Mouse (Mus musculus) fat pad, adult 2 months (tissue): ENCODE results near the gene Spc24.
"Not testable (repeated sequence)": the region's sequence is repeated elsewhere in the genome, so short reads cannot be mapped to it uniquely, and the experiment has no call there.

Experiments
- DNase-seq: peaks from one replicate; pipeline ENCODE4 v3.0.0-alpha.2; 2011; ENCODE audit warnings: low read depth, low spot score; ENCODE audit errors: extremely low read depth

Gene Spc24

GRCm38 (mm10) chr9:21784517-21785307, 24.6 kb upstream of the Spc24 start:
- DNase-seq, result no peak

- no peak for DNase-seq
Observed at GRCm38 (mm10) chr9:21781657-21782468, 21.8 kb upstream of the Spc24 start.

DNA sequence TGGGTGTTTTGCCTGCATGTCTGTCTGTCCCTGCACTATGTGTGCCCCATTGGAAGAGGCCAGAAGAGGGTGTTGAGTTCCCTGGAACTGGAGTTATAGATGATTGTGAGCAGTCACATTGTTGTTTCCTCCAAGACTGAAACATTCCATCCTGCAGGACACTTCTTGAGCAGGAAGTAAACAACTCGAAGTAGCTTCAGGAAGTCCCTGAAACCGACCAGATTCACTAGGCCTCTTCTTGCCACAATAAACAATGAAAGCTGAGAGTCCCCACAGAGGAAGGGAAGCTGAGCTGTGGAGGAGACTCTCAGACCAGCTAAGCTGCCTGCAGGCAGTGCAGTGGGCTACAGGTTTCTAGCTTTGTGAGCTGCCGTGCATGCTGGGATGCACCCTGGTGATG, 17.6 kb upstream of the Spc24 start:
- no peak for DNase-seq

DNA sequence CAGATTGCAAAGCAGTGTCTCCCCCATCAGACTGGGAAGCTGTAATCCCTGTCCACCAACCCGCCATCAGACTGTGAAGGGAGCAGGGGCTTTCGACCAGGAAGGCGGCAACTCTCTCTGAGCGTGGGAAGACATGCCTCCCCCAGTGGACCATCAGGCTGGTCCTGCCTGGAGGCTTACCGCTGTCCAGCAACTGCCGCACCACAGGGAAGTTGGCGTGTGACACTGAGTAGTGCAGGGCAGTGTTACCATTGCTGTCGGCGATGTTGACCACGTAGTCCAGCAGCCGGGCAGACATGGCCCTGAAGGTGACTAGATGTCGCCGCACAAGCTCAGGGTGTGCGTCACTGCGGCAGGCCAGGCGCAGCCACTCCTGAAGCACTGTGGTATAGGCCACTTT, 14.2 kb upstream of the Spc24 start:
- no peak for DNase-seq

GRCm38 (mm10) chr9:21773396-21773795, 13.3 kb upstream of the Spc24 start:
- not testable (repeated sequence) for DNase-seq

DNA sequence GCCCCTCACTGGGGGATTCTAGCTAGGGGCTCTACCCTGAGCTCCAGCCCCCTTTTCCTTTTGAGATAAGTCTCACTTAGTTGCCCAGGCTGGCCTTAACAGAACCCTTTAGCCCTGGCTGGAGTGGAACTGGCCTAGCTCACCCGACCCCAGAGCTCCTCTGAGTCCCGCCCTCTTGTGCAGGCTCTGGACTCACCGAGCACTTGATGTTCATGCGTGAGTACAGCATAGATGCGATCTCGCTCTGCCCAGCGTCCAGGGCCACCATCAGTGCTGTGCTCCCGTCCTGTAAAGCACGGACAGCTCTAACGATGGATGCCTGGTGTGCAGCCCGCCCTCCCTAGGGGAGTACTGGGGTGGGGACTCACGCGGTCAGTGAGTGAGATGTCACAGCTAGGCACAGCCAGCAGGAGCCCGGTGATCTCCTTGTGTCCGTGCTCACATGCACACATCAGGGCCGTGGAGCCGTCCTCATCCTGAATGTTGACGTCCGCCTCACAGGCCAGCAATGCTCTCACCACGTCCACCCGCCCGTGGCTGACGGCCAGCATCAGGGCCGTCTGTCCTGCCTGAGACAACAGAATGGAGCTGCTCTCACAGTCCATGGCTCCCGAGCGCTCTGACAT, 9.6 kb upstream of the Spc24 start:
- no peak for DNase-seq

GRCm38 (mm10) chr9:21768511-21769411, 8.7 kb upstream of the Spc24 start:
- no peak for DNase-seq

DNA sequence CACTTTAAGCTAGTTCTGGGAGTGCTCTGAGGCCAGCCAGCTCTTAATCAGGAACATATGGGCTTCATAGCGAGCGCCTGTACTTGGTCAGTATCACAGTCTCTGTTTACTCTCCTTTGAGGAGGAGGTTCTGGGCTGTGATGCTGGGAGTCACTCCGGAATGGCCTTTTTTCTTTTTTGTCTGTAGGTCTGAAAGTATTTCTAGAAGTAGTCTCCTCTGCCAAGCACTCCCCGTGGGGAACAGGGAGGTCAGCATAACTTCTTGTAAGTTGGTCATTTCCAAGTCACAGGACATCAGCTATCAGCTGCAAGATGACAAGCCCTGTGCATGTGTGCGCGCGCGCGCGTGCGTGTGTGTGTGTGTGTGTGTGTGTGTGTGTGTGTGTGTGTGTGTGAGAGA, 7.8 kb upstream of the Spc24 start:
- DNase-seq, result no peak

GRCm38 (mm10) chr9:21764084-21764999, 4.2 kb upstream of the Spc24 start:
- no peak for DNase-seq

- DNase-seq, result no peak
Observed at GRCm38 (mm10) chr9:21762135-21762534, 2.0 kb upstream of the Spc24 start.

DNA sequence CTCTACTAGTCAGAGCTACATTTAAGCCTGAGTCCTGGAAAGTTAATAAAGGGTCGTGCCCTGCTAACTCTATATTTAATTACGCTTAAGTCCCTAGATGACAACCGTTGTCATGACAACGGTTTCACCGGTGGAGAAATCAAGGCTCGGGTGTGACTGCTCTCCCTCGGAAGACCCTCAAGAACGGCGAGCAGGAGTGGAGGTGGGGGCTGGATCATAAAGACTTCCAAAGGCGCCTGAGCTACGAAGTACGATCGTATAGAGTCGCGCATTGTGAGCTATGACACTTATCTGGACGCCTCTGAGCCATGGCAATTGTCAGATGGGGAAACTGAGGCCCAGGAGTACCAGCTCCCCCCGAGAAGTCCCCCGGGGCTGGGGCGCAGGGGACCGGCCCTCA, 385 bp downstream of the Spc24 start:
- no peak for DNase-seq

DNA sequence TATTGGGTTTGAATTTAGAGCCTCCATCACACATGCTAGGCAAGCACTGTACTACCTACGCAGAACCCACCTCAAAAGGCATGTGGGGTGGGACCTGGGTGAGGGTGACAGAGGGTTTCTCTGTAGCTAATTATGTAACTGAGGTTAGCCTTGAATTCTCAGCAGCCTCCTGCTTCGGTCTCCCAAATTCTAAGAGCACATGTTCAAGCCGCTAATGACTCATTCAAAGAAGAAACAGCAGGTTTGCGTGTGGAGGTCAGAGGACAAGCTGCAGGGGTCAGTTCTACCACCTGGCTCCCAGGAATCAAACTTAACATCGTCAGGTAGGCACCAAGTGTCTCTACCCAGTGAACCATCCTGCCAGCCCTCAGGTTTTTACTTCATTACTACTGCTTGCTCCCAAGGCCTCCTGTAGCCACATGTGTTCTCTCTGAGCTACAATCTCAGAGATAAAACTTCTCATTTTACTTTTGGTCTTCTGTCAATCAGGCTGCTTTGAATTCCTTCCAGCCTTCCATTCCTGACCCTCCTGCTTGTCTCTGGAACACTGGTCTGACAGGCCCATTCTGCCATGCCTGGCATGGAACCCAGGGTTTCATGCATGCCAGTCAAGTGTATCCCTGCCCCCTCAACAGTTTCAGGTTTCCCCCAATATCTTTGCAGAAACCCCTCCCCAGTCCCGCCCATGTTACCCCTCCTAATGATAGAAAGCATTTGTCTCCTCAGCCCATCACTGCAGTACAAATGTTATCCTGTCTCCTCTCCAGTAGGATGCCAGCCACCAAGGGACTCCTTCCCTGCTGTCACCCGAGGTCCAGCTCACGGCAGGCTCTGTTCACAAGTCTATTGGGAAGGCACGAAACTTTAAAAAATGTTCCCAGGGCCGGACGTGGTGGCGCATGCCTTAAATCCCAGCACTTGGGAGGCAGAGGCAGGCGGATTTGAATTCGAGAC, 1.2 kb downstream of the Spc24 start:
- DNase-seq, result no peak

DNA sequence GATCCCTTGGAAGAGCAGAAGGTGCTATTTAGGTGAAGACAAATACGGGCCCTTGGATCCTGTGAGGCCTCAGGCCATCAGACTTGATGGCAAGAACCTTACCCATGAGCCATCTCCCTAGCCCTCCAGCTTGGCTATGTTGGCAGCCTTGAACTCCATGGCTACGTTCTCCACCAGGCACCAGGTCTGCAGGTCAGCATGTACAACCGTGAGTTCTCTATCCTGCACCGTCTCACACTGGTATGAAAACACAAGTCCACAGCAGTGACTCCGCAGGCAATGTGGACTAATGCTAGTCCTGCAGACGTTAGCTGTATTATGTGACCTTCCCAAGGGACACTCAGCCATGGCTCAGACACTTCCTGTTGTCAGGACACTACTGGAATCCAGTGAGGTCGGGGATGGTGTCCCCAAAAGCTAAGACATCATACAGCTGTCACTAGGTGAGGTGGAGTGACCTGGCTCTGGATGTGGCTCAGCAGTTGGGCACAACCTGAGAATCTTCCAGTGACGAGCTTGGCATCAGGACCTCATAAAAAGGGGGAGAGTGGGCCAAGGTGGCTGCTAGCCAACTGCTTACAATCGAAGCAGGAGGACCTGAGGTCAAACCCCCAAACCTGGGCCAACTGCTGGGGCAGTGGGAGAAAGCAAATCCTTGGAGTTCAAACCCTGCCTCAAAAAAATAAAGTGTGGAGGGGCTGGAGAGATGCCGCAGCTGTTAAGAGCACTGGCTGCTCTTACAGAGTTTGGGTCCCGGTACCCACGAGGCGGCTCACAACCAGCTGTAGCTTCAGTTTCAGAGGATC, 5.4 kb downstream of the Spc24 start:
- no peak for DNase-seq

GRCm38 (mm10) chr9:21754003-21754402, 6.1 kb downstream of the Spc24 start:
- DNase-seq, result no peak

DNA sequence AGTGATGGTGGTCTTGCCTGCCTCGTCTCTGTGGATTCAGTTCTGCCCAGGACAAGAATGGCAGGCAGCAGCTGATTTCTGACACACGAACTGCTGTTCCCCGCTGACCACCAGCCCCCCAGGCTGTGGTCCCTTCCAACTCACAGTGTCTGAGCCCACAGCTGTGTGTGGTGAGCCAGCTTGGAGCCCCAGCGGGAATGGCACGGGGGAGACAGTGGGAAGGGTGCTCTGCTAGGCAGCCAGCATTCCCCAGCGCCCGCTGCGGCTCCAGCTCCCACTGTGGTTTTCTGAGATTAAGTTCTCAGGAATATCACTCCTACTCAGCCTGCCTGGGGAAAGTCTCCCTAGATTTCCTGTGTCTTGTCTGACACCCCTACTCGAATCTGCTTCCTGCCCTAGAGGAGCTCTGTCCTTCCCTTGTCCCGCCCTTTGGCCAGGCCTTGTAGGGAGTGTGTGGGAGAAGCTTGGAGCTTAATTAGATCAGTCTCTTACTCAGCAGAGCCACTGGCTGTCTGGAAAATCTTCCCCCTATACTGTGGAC, 7.8 kb downstream of the Spc24 start:
- DNase-seq, result no peak

DNA sequence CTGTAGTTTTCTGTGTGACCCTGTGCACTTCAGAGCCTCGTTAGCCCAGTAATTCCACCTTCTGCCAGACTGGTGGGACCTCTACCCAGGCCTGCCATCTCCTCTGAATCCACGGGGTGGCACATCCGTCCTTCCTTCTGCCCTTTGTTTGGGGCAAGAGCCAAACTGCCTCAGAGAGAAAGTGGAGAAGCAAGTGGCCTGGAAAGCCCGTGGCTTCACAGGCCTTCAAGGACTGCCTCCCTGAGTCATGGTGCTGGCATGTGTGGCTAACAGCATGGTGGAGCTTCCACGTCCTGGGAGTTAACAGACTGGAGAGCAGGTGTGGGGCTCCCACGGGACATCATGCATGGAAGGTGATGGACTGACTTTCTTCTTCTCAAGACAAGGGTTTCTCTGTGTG, 8.8 kb downstream of the Spc24 start:
- DNase-seq, result no peak

DNA sequence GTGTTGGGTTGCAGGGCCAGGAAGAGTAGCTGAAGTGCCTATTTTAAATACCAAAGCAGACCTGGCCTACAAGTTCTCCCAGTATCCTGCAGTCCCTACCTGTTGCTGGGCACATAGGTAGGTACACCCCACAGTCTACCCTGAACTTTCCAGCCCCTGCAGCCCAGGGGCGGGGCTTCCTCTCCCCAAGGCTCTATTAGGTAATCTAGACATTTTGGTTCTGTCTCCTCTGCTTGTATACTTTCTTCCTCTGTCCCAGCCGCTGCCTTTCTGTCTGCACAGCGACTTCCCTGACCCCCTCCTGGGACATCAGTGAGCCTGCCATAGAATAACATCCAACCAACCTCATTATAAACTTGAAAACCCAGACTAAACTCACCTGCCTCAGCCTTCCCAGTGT, 9.7 kb downstream of the Spc24 start:
- no peak for DNase-seq
